Comparison of ENCODE assay signal across 10 mouse cellular contexts in genomic region chr15:77080684-77081254, GRCm38 (mm10). TPM values are rescaled to one million over a fixed set of nuclear protein-coding genes. Genes with fewer than 3 reads are reported as not detected.
DNase-seq lines count a peak whose midpoint lies in the region; ATAC-seq and TF ChIP-seq lines count a peak whose summit lies in the region.
"Had no signal": no experiment of that assay in that cellular context is flagged by ENCODE, and none has a peak within 500 bp of the region (broad histone marks: within the 10 kb centered on the region; RNA-seq: fewer than 3 reads in every experiment).

No protein-coding gene starts in this region.

- H3ac ChIP-seq in myocyte (ENCODE audit: control insufficient read depth, insufficient read length): no peak overlapping the region

- H3K36me3 ChIP-seq in heart, embryonic 16.5 days (ENCODE audit: control insufficient read depth, insufficient read depth): peaks cover 44% of the 10 kb centered on the region
- peaks cover 97% of the 10 kb centered on the region for H3K36me3 ChIP-seq in heart, embryonic 10.5 days
- peaks cover 72% of the 10 kb centered on the region for H3K36me3 ChIP-seq in midbrain, embryonic 12.5 days
- peaks cover 77% of the 10 kb centered on the region for H3K36me3 ChIP-seq in midbrain, embryonic 10.5 days
- H3K36me3 ChIP-seq in myocyte (ENCODE audit: control insufficient read depth, insufficient read depth): peaks cover 100% of the 10 kb centered on the region

- H3K27ac ChIP-seq in heart, embryonic 16.5 days (ENCODE audit: low read length): peak overlapping the region; percentile 32; the same call in 1 of the 2 replicates
- no peak overlapping the region for H3K27ac ChIP-seq in heart, embryonic 10.5 days
- H3K27ac ChIP-seq in midbrain, embryonic 12.5 days (replicated peaks): no peak overlapping the region
- no peak overlapping the region for H3K27ac ChIP-seq in midbrain, embryonic 10.5 days (replicated peaks)
- H3K27ac ChIP-seq: liver, embryonic 13.5 days; macrophage had no signal

- H3K9ac ChIP-seq in heart, embryonic 16.5 days (ENCODE audit: low read length): no peak overlapping the region
- 0 out of 2 replicates have a peak overlapping the region, but pooled peaks have one; percentile 20 for H3K9ac ChIP-seq in midbrain, embryonic 12.5 days (replicated peaks)
- H3K9ac ChIP-seq: liver, embryonic 13.5 days had no signal

- no peaks in the 10 kb centered on the region for H3K9me3 ChIP-seq in heart, embryonic 16.5 days (replicated peaks; ENCODE audit: control insufficient read depth, low read length)
- H3K9me3 ChIP-seq in heart, embryonic 10.5 days: no peaks in the 10 kb centered on the region
- H3K9me3 ChIP-seq in midbrain, embryonic 12.5 days: no peaks in the 10 kb centered on the region
- no peaks in the 10 kb centered on the region for H3K9me3 ChIP-seq in midbrain, embryonic 10.5 days (replicated peaks)
- H3K9me3 ChIP-seq: liver, embryonic 13.5 days had no signal

- peak; percentile 43 for TF ChIP-seq POLR2A in myocyte (IDR thresholded peaks at IDR 0.05; ENCODE audit: insufficient read length, low read depth)

- H3K27me3 ChIP-seq in heart, embryonic 16.5 days (ENCODE audit: control insufficient read depth, insufficient read depth, low read length): no peaks in the 10 kb centered on the region
- H3K27me3 ChIP-seq in heart, embryonic 10.5 days (ENCODE audit: insufficient read depth, poor library complexity, severe bottlenecking): no peaks in the 10 kb centered on the region
- H3K27me3 ChIP-seq in midbrain, embryonic 12.5 days: no peaks in the 10 kb centered on the region
- no peaks in the 10 kb centered on the region for H3K27me3 ChIP-seq in midbrain, embryonic 10.5 days (ENCODE audit: low read depth, poor library complexity, severe bottlenecking)
- no peaks in the 10 kb centered on the region for H3K27me3 ChIP-seq in myocyte (ENCODE audit: control insufficient read depth, insufficient read depth, insufficient read length)
- H3K27me3 ChIP-seq: liver, embryonic 13.5 days had no signal

- no peak overlapping the region for H3K4me3 ChIP-seq in heart, embryonic 16.5 days (ENCODE audit: low read length)
- H3K4me3 ChIP-seq in heart, embryonic 10.5 days: no peak overlapping the region
- H3K4me3 ChIP-seq in midbrain, embryonic 12.5 days: no peak overlapping the region
- no peak overlapping the region for H3K4me3 ChIP-seq in midbrain, embryonic 10.5 days
- no peak overlapping the region for H3K4me3 ChIP-seq in myocyte
- H3K4me3 ChIP-seq: liver, embryonic 13.5 days had no signal

- DNase-seq in heart, embryonic 10.5 days (ENCODE audit: low spot score): no peak
- no peak for DNase-seq in midbrain, embryonic 10.5 days (ENCODE audit: low spot score)
- peak; percentile 39 for DNase-seq in brain, adult 2 months (ENCODE audit: low read depth, low spot score)
- DNase-seq in Muller cell, postnatal 12 days (ENCODE audit: inconsistent ontology term): no peak
- DNase-seq: liver, embryonic 13.5 days had no signal

- no peak overlapping the region for H3K4me2 ChIP-seq in heart, embryonic 16.5 days (ENCODE audit: low read depth, low read length)
- no peak overlapping the region for H3K4me2 ChIP-seq in midbrain, embryonic 12.5 days (replicated peaks)
- H3K4me2 ChIP-seq in myocyte (ENCODE audit: low read depth): no peak overlapping the region
- H3K4me2 ChIP-seq: liver, embryonic 13.5 days had no signal

- ATAC-seq in heart, embryonic 16.5 days (replicated peaks; ENCODE audit: extremely low read depth, insufficient read depth, low FRiP score): 0 out of 2 replicates have a peak, but pooled peaks have one; percentile 41
- ATAC-seq in midbrain, embryonic 12.5 days (ENCODE audit: low FRiP score, low read depth): no peak
- ATAC-seq: forebrain, embryonic 14.5 days had no signal

- no peaks in the 10 kb centered on the region for H3K79me2 ChIP-seq in myocyte (ENCODE audit: control insufficient read depth, insufficient read depth)

- H3K4me1 ChIP-seq in heart, embryonic 16.5 days (ENCODE audit: control insufficient read depth, insufficient read depth, low read length): peaks cover 7% of the 10 kb centered on the region
- peaks cover 12% of the 10 kb centered on the region for H3K4me1 ChIP-seq in heart, embryonic 10.5 days
- peaks cover 5% of the 10 kb centered on the region; the same call in 1 of the 2 replicates for H3K4me1 ChIP-seq in midbrain, embryonic 12.5 days
- no peaks in the 10 kb centered on the region for H3K4me1 ChIP-seq in midbrain, embryonic 10.5 days

- 75% methylated on average over 14 of the region's 14 CpGs for WGBS in heart, embryonic 16.5 days
- 82% methylated on average over 14 of the region's 14 CpGs for WGBS in heart, embryonic 10.5 days
- 84% methylated on average over 14 of the region's 14 CpGs for WGBS in midbrain, embryonic 12.5 days
- 84% methylated on average over 14 of the region's 14 CpGs for WGBS in midbrain, embryonic 10.5 days

TF ChIP-seq in myocyte, 11 proteins besides CTCF, POLR2A, EP300 and RAD21:
- no peak for TF ChIP-seq TCF12 (IDR thresholded peaks at IDR 0.05; ENCODE audit: insufficient read depth, poor library complexity, severe bottlenecking)
- no peak for TF ChIP-seq E2F4 (IDR thresholded peaks at IDR 0.05; ENCODE audit: insufficient read depth)
- TF ChIP-seq USF1 (IDR thresholded peaks at IDR 0.05; ENCODE audit: low read depth): no peak
- no peak for TF ChIP-seq MYOG (IDR thresholded peaks at IDR 0.05; ENCODE audit: control insufficient read depth in 1 of 3, insufficient read depth in 1 of 3, insufficient read length in 2 of 3, low read depth in 2 of 3)
- TF ChIP-seq SRF (IDR thresholded peaks at IDR 0.05; ENCODE audit: control insufficient read depth, insufficient read length, low read depth): no peak
- no peak for TF ChIP-seq MAX (IDR thresholded peaks at IDR 0.05; ENCODE audit: low read depth)
- TF ChIP-seq POLR2AphosphoS2 (IDR thresholded peaks at IDR 0.05; ENCODE audit: insufficient read length, low read depth): peak; percentile 80
- no peak for TF ChIP-seq REST (IDR thresholded peaks at IDR 0.05; ENCODE audit: insufficient read depth, insufficient read length)

RNA-seq across cellular contexts. Expression of gene Mb, which starts 30.3 kb away (rescaled TPM):
- polyA plus RNA-seq in heart, embryonic 16.5 days (2015; fragmentation: Nextera tagmentation; extraction: Ambion mirVana): 977 and 1,096 TPM in 2 replicates
- polyA plus RNA-seq in heart, embryonic 10.5 days (2016; fragmentation: Nextera tagmentation; extraction: Ambion mirVana): 29.5 and 90.1 TPM in 2 replicates
- polyA plus RNA-seq in midbrain, embryonic 12.5 days (2016; fragmentation: Nextera tagmentation; extraction: Ambion mirVana): not detected in 2 replicates
- polyA plus RNA-seq in midbrain, embryonic 10.5 days (2016; fragmentation: Nextera tagmentation; extraction: Ambion mirVana): 0.16 and 0.25 TPM in 2 replicates
- polyA plus RNA-seq in myocyte (2012; fragmentation: generic; extraction: Trizol): 1,055 TPM
- polyA plus RNA-seq: forebrain, embryonic 14.5 days; macrophage had no signal

RNA-seq across cellular contexts. Expression of gene Apol6, which starts 36.2 kb away (rescaled TPM):
- 0.11 and 0.30 TPM in 2 replicates for polyA plus RNA-seq in heart, embryonic 16.5 days (2015; fragmentation: Nextera tagmentation; extraction: Ambion mirVana)
- 0.27 and 0.77 TPM in 2 replicates for polyA plus RNA-seq in heart, embryonic 10.5 days (2016; fragmentation: Nextera tagmentation; extraction: Ambion mirVana)
- not detected in 2 replicates for polyA plus RNA-seq in midbrain, embryonic 12.5 days (2016; fragmentation: Nextera tagmentation; extraction: Ambion mirVana)
- not detected in 2 replicates for polyA plus RNA-seq in midbrain, embryonic 10.5 days (2016; fragmentation: Nextera tagmentation; extraction: Ambion mirVana)
- polyA plus RNA-seq in myocyte (2012; fragmentation: generic; extraction: Trizol): 4.8 TPM
- polyA plus RNA-seq: forebrain, embryonic 14.5 days; macrophage had no signal

Comparison
In these comparisons a context has a peak if more than half of its experiments do, and no peak if none do; other contexts are left out.
1. RNA of gene Mb, which starts 30.3 kb away (polyA plus RNA-seq): 1,055 TPM in myocyte (single experiment) and 977 to 1,096 TPM in heart, embryonic 16.5 days; 29.5 to 90.1 TPM in heart, embryonic 10.5 days, 0.16 to 0.25 TPM in midbrain, embryonic 10.5 days and not detected in midbrain, embryonic 12.5 days; every median in the first group is over 10 times any median in the second.